Mouse (Mus musculus): ENCODE measurements at regions not wholly inside any gene's neighbourhood (a gene's known extent, or its start where the extent isn't known, plus 50 kb on each side); places are given as distances from the start of the nearest gene placed in this dataset.

DNA sequence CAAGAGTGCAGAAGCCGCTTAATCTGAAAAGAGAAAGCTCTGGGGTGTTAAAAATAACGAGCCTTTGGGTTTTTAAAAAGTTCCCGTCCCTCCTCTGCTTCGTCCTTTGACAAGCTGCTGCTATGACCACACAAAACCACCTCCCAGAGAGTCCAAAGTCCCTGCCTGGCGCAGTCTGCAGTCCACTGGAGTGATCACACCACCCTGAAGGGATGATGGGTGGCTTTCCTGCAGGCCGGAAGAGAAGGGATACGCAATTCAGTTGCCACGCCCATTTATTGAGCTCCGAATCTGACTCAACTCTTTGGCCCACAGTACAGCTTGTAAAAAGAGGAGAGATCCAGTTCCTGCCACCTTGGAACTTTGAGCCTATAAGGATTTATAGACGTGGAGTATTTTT is 77.4 kb upstream of the Ppm1b start:
- Histone ChIP-seq H3K4me1 (ENCODE audit: control insufficient read depth, insufficient read depth, low read length) (no peaks in the 10 kb centered on the region), H3K27ac (ENCODE audit: insufficient read depth, low read length) (no peak overlapping the region), H3K4me3 (ENCODE audit: insufficient read depth, low read length) (no peak overlapping the region)
- TF ChIP-seq POLR2A (IDR thresholded peaks at IDR 0.05; ENCODE audit: extremely low read depth, insufficient read depth, low read length) (no peak), CTCF (IDR thresholded peaks at IDR 0.05; ENCODE audit: extremely low read depth, insufficient read depth, low read length) (no peak)

DNA sequence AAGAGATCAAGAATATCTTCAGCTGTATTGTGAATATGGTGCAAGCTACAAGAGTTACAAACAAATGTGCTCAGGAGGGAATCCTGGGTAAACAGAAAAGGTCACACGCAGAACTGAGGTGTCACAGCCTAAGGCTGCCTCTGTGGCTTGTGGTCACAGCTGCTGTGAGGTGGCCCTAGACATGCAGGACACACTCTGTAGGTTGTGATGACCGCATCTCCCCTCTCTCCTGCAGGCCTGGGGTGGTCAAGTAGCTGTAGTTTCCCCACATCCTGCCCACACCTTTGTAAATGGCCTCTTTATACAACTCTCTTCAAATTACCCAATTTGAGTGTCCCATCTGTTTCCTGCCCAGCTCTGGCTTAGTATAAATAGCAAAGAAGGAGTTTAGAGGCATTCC is 75.6 kb upstream of the Ppm1b start:
- Histone ChIP-seq H3K4me3 (ENCODE audit: insufficient read depth, low read length) (no peak overlapping the region), H3K4me1 (ENCODE audit: control insufficient read depth, insufficient read depth, low read length) (no peaks in the 10 kb centered on the region), H3K27ac (ENCODE audit: insufficient read depth, low read length) (no peak overlapping the region)
- no peak for TF ChIP-seq CTCF (IDR thresholded peaks at IDR 0.05; ENCODE audit: extremely low read depth, insufficient read depth, low read length)
- TF ChIP-seq POLR2A (IDR thresholded peaks at IDR 0.05; ENCODE audit: extremely low read depth, insufficient read depth, low read length), result no peak

DNA sequence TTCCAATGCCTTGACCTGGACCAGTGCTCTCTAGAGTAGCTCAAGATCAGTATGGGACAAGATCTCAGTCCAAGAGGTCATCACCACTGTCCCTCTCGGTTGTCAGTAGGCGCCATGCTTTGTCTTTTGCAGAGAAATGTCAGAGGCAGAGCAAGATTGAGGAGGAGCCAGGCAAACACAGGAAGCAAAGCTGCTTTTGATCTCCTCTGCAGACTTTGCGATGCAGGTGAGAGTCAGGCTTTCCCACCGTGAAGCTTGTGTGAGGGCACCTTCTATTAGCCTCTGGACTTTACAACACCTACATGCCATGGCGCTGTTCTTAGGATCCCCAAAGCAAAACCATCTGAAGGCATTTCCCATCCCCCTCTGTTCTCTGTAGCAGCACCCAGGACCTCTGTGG is 68.0 kb upstream of the Ppm1b start:
- H3K4me3 ChIP-seq (ENCODE audit: insufficient read depth, low read length), result no peak overlapping the region
- H3K4me1 ChIP-seq (ENCODE audit: control insufficient read depth, insufficient read depth, low read length), result peaks cover 4% of the 10 kb centered on the region; the same call in 1 of the 2 replicates
- TF ChIP-seq CTCF (IDR thresholded peaks at IDR 0.05; ENCODE audit: extremely low read depth, insufficient read depth, low read length), result no peak
- TF ChIP-seq POLR2A (IDR thresholded peaks at IDR 0.05; ENCODE audit: extremely low read depth, insufficient read depth, low read length), result no peak
- H3K27ac ChIP-seq (ENCODE audit: insufficient read depth, low read length), result no peak overlapping the region

DNA sequence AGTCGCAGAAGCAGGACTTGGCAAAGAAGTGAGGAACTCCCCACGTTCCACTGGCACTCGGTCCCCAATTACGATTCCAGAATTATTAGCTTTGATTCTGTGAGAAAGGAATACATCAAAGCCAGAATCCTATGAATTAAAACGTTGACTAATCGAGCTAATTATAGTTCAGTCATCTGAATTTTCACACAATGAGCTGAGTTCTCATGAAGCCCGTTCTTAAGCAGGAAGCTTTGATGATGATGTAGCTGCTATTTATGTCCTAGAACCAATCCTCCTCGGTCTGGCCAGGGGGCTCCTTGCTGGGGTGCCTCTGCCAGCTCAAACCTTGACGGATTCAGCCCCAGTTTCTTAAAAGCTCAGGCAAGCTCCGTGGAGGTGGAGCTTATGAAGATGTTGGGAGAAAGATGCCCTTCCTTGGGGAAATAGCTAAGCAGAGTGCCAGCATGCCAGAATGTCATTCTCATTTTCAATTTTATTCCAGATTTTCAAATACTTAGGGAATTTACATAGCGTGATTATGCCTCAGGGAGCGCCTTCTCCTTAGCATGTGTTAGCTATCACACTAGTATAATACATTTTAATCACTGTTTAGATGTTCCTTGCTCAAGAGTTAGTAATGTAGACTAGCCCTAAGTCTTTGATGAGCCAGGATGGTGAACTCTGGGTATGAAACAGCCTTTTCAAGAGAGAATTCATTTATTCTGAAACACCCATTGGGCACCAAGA is 65.5 kb upstream of the Ppm1b start:
- H3K4me3 ChIP-seq (ENCODE audit: insufficient read depth, low read length), result no peak overlapping the region

DNA sequence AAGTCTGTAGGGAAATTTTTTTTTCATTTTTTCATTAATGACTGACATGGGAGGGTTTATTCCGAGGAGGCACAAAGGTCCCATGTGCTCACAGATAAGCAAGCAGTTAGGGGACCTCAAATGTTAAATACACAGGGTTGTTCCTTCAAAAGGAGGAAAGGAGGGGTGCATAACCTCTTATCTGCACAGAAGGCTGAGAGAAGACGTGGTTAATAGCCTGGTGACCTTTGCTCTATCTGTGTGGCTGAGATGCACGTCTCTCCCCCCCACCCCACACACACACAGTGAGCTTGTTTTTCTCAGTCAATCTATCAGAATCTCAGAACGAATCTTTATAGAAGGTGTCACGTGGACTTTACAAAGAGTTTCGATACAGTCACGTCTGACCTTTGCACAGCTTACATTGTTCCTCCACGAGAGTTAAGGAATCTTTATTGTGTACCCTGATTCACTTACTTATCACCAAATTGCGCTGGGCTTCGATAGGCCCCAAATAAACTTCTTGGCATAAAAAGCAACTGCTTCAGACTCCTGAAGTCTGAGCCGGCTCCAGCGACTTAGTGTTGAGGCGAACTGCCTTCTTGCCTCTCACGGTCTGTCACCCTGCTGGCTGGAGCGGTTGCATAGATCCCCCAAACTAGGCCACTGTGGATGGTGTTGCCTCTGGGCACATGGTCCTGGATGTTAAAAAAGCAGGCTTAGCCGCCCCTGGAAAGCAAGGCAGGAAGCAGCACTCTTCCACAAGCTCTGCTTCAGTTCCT is 63.1 kb upstream of the Ppm1b start:
- Histone ChIP-seq H3K4me3 (ENCODE audit: insufficient read depth, low read length) (no peak overlapping the region), H3K4me1 (ENCODE audit: control insufficient read depth, insufficient read depth, low read length) (peaks cover 4% of the 10 kb centered on the region; the same call in 1 of the 2 replicates), H3K27ac (ENCODE audit: insufficient read depth, low read length) (no peak overlapping the region)
- TF ChIP-seq POLR2A (IDR thresholded peaks at IDR 0.05; ENCODE audit: extremely low read depth, insufficient read depth, low read length), result no peak
- TF ChIP-seq CTCF (IDR thresholded peaks at IDR 0.05; ENCODE audit: extremely low read depth, insufficient read depth, low read length), result no peak

More for the DNA sequence above, 65.5 kb upstream of the Ppm1b start:
- TF ChIP-seq POLR2A (IDR thresholded peaks at IDR 0.05; ENCODE audit: extremely low read depth, insufficient read depth, low read length) (no peak), CTCF (IDR thresholded peaks at IDR 0.05; ENCODE audit: extremely low read depth, insufficient read depth, low read length) (no peak)
- H3K4me1 ChIP-seq (ENCODE audit: control insufficient read depth, insufficient read depth, low read length), result peaks cover 4% of the 10 kb centered on the region; the same call in 1 of the 2 replicates
- H3K27ac ChIP-seq (ENCODE audit: insufficient read depth, low read length), result no peak overlapping the region

DNA sequence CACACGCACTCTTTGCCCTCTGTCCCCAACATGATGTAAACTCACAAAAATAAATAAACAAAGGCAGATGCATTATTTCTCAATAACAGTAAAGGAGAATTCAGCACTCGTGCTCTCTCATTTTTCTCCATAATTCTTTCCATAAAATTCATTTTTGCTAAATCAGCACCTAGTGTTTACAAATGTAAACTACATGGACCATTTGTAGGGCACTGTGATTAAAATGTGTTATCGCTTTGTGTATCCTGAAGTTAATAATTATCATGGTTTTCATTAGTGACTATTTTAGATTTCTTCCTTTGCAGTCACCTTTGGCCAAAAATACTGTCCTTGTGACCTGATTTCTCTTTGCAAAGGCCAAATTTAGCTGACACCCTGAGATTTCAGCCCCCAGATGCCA is 61.0 kb upstream of the Ppm1b start:
- TF ChIP-seq POLR2A (IDR thresholded peaks at IDR 0.05; ENCODE audit: extremely low read depth, insufficient read depth, low read length), result no peak
- no peak for TF ChIP-seq CTCF (IDR thresholded peaks at IDR 0.05; ENCODE audit: extremely low read depth, insufficient read depth, low read length)
- no peak overlapping the region for H3K4me3 ChIP-seq (ENCODE audit: insufficient read depth, low read length)
- peaks cover 3% of the 10 kb centered on the region; the same call in 1 of the 2 replicates for H3K4me1 ChIP-seq (ENCODE audit: control insufficient read depth, insufficient read depth, low read length)
- H3K27ac ChIP-seq (ENCODE audit: insufficient read depth, low read length), result no peak overlapping the region

DNA sequence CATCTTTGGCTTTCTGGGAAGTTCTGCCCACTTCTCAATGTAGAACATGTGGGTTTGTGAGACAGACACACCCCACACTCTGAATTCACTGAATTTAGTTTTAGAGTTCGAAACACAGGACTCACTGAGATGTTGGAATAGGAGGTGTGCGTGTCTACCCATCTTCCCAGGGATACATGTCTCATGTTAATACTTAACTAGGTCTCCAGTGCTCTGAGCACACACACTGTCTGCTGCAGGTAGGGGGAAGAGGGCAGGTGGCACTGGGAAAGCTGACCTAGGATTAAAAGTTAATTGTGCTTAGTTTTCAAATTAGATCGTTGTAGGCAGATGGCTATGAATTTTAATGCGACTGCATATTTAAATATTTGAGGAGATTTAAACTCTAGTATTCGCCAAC is 60.0 kb upstream of the Ppm1b start:
- no peak overlapping the region for H3K4me3 ChIP-seq (ENCODE audit: insufficient read depth, low read length)

DNA sequence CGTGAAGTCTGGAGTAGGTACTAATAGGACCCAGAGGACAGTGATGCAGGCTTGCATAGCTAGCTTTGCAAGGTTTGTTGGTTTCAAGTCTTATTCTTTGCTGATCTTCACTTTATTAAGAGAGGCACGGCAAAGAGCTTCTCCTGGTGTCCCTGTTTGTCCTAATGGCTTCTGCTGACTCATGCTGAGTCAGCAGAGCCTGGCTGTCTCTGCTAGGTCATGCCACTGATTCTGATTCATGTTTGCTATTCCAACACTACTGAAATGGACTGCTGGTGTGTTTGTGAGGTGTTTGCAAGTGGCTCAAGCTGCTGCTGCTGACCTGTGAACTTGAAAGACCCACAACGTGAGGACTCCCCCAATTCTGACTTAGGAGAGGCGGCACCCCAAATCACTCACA is 58.1 kb upstream of the Ppm1b start:
- Histone ChIP-seq H3K4me1 (ENCODE audit: control insufficient read depth, insufficient read depth, low read length) (no peaks in the 10 kb centered on the region), H3K27ac (ENCODE audit: insufficient read depth, low read length) (no peak overlapping the region), H3K4me3 (ENCODE audit: insufficient read depth, low read length) (no peak overlapping the region)
- TF ChIP-seq POLR2A (IDR thresholded peaks at IDR 0.05; ENCODE audit: extremely low read depth, insufficient read depth, low read length) (no peak), CTCF (IDR thresholded peaks at IDR 0.05; ENCODE audit: extremely low read depth, insufficient read depth, low read length) (no peak)

More for the DNA sequence above, 60.0 kb upstream of the Ppm1b start:
- H3K4me1 ChIP-seq (ENCODE audit: control insufficient read depth, insufficient read depth, low read length), result 0 out of 2 replicates have a peak, but pooled peaks cover under 1% of the 10 kb centered on the region
- H3K27ac ChIP-seq (ENCODE audit: insufficient read depth, low read length), result no peak overlapping the region
- TF ChIP-seq POLR2A (IDR thresholded peaks at IDR 0.05; ENCODE audit: extremely low read depth, insufficient read depth, low read length), result no peak
- TF ChIP-seq CTCF (IDR thresholded peaks at IDR 0.05; ENCODE audit: extremely low read depth, insufficient read depth, low read length), result no peak

DNA sequence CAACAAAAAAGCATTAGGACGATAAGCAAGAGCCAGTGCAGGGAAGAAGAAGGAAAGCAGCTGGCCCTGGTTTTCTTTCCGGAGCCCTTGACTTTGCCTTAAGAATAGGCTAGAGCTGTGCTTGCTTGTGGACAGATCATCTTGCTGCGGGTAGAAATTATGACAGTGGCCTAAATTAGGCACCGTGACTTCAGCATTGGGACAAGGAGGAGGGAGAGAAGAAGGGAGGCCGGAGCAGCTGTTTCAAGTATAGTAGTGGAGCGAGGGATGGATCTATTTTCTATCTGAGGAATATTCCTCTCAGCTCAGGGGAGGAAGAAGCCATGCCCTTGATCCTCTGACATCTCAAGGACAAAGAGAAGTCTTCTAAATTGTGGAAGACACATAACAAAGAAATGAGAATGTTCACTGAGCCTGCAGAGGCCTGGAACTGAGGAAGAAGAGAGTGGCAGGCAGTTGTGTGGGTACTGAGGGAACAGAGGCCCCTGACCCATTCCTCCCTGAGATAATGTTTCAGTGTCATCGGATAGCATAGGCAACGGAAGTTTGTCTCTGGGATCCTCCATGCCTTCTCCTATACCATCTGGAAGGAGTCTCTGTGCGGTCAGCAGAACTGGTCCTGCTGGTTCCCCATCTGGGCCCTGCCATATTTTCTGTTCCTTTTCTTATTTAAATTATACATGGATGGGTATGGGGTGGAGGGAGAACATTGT is 52.8 kb upstream of the Ppm1b start:
- TF ChIP-seq POLR2A (IDR thresholded peaks at IDR 0.05; ENCODE audit: extremely low read depth, insufficient read depth, low read length) (no peak), CTCF (IDR thresholded peaks at IDR 0.05; ENCODE audit: extremely low read depth, insufficient read depth, low read length) (no peak)
- Histone ChIP-seq H3K27ac (ENCODE audit: insufficient read depth, low read length) (no peak overlapping the region), H3K4me1 (ENCODE audit: control insufficient read depth, insufficient read depth, low read length) (no peaks in the 10 kb centered on the region), H3K4me3 (ENCODE audit: insufficient read depth, low read length) (no peak overlapping the region)
